Mouse (Mus musculus) CD4-positive, CD25-positive, alpha-beta regulatory T cell, adult 4 months (primary cell): ENCODE measurements around the gene Fam193a. TPM values are rescaled to one million over a fixed set of nuclear protein-coding genes. Genes with fewer than 3 reads are reported as not detected.

Source experiments
- ATAC-seq: one replicate; pipeline ENCODE4 v1.8.0; 2017
- polyA plus RNA-seq, 2 experiments: library from polyadenylated mRNA; unstranded; fragments of 100-300 nt; shearing (Covaris generic); gene quantifications; one replicate each; pipeline ENCODE4 v1.2.1; 2017

The Fam193a gene
- polyA plus RNA-seq, 2 experiments from 2014 or later = 16.5 to 18.3 TPM

DNA sequence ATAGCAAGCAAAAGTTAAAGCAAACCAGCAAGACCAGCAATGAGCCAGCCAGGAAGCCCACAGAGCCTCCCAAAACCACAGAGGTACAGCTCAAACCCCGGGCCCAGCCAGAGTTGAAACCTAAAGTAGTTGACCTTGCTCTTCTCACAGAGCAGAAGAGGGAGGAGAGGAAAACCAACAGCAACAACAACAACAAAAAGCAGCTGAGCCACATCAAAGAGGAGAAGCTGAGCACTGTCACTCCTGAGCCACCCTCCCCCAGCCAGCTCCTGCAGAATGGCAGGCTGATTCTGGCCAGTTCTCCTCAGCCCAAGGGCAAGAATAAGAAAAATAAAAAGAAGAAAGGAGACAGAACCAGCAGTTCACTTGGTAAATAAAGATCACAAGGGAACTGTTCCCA, 96.3 kb downstream of the Fam193a start:
- ATAC-seq = peak; percentile 69

- peak; percentile 49 for ATAC-seq
These were observed 96.9 kb downstream of the Fam193a start for GRCm38 (mm10) chr5:34466648-34467047.

DNA sequence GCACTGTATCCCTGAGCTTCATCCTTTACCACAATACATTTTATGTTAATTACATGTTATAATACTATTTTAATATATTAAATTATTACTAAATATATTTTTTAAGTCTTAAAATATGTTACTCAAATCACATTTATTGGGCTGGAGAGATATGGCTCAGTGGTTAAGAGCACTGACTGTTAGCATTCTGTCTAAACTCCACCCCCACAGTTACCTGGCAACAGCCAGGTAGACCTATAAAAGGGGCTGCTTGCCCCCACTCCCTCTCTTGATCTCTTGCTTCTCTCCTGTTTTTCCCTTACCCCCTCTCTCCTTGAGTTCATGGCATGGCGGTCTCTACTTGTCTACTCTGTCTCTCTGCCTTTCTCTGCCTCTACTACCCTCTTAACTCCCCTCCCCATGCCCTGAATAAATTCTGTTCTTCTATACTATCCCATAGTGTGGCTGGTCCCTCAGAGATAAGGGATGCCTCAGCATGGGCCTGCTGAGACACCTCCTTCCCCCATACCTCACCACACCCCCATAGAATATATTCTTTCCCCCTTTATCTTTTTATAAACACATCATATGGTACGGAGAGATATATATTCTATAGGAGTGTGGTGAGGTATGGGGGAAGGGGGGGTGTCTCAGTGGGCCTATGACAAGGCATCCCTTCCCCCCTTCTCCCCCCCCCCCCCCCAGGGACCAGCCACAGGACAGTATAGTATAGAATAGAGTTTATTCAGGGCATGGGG, 98.5 kb downstream of the Fam193a start:
- ATAC-seq = no peak

DNA sequence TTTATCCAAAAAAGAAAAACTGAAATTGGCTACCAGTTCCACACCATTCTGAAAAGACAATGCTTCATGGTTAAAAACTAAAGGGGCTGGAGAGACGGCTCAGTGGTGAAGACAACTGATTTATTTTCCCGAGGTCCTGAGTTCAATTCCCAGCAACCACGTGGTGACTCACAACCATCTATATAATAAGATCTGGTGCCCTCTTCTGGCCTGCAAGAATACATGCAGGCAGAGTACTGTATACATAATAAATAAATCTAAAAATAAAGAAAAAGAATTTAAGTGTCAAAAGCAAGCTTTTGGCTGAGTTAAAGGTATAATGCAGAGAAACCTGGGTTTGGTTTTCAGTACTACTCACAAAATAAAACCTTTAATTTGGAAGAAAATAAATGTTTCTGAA, 111.2 kb downstream of the Fam193a start:
- no peak for ATAC-seq

- no peak for ATAC-seq
These were observed 116.0 kb downstream of the Fam193a start for GRCm38 (mm10) chr5:34485731-34486130.

DNA sequence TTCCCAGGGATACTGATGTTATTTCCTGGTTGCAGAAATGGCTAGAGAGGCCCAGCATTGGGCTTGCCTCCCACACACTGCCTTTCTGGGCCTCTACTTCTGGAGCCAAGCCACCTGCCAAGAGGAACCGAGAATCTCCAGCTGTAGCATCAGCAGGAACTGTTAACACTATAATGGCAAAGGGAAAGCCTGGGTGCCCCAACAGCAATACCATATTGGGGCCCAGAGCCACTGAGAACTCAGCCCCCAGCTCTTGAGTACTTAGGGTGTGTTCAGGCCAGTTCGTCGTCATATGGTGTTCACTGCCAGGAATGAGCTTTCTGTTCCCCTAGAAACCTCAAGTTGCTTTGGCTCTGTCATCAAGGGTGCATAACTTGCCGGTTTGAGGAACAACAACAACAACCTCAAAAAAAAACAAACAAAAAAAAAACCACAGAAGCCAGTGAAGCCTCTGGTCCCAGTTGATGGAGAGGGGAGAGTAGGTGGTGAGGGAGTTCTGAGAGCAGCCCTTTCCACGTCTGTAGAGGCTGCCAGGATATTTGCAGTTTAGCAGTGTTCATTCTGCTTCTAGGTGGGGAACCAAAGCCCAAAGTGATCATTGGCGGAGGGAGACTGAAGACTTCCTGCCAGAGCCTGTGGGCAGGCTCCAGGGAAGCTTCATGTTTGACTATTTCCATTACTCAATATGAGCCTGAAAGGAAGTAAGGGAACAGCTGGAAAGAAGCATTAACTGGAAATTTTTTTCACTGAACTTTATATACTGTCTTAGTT, 117.8 kb downstream of the Fam193a start:
- no peak for ATAC-seq

- no peak for ATAC-seq
These were observed 119.1 kb downstream of the Fam193a start for GRCm38 (mm10) chr5:34488741-34489417.

DNA sequence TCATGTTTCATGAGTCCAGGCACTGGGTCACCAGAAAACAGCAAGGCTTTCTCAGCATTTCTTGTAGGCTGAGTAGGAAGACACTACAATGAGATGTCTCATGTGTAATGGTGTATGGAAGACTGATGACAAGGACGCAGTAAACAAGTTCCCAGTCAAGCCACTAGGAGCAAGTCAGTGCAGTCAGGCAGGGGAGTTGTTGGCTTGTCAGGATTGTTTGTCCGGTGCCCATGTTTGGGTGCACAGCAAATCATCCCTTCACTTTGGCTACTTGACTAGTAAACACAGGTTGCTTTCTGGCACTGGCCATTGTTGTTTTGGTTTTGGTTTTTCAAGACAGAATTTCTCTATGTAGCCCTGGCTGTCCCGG, 119.7 kb downstream of the Fam193a start:
- ATAC-seq = no peak

- no peak for ATAC-seq
These were observed 127.0 kb downstream of the Fam193a start for GRCm38 (mm10) chr5:34496745-34497144.

GRCm38 (mm10) chr5:34500886-34501285, 131.2 kb downstream of the Fam193a start:
- ATAC-seq = peak; percentile 60

DNA sequence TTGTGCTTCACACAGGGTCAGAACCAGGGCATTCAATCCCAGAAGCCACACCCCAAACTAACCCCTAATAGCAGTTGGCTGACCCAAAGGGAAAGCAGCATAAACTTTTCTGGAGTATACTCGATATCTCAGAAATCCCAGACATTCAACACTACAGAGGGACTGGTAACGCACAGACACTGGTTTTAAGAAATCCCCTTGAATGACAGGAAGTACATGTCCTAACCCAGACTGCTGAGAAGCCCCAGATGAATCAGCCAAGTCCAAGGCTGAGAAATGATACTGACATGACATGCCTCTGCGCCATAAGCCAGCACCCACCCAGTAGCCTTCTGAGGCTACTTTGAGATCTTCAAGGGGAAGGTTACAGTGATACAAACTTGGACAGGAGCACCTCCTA, 131.9 kb downstream of the Fam193a start:
- peak; percentile 81 for ATAC-seq

DNA sequence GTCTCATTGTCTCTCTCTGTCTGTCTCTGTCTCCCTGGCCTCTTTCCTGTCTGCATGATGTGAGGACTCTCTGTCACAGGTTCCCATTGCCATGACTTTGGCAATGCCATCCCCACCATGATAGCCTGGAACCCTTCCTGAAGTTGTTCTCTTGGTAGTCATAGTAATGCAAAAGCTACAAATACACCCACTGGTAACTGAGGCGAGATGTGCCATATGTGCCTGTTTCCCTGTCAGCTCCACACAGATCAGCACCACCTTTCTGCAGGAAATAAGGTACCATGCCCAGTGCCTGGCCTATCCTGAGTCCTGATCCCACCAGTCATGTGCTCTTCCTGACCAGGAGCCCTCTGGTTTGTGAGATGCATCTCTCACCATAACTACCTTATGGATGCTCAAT, 132.7 kb downstream of the Fam193a start:
- ATAC-seq = no peak

DNA sequence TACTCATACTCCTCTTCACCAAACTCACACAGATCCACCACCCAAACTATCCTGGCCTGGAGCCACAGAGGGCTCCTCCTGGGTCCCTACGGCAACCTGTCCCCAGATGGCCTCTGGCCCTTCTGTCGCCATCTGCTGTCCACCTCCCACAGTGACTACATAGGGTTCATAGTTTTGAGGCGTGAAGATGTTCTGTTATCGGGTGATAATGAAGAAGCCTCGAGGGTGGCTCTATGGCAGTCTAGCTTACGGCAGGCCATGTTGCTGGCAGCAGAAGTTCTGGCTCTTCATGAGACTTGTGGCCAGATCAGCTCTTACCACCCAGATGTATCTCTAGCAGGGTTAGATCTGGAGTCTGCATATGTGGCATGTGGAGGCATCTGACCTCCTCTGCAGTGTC, 133.1 kb downstream of the Fam193a start:
- no peak for ATAC-seq

DNA sequence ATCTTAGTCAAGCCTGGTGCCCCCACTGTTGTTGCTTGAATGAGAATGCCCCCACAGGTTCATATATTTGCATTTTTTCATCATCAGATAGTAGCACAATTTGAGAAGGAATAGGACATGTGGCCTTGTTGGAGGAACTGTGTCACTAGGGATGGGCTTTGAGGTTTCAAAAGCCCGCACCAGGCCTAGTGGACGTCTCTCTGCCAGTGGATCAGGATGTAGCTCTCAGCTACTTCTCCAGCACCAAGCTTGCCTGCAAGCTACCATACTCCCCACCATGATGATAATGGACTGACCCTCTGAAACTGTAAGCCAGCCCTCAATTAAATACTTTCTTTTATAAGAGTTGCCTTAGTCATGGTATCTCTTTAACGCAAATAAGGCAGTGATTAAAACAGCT, 142.8 kb downstream of the Fam193a start:
- ATAC-seq = no peak

GRCm38 (mm10) chr5:34513466-34514217, 143.9 kb downstream of the Fam193a start, which contains the start of gene Tnip2:
TSS of gene Tnip2 (minus strand) at chr5:34513991.
- peak; percentile 95 for ATAC-seq

GRCm38 (mm10) chr5:34514218-34514566, 144.5 kb downstream of the Fam193a start:
- peak; percentile 51 for ATAC-seq

GRCm38 (mm10) chr5:34515096-34515495, 145.4 kb downstream of the Fam193a start:
- no peak for ATAC-seq

DNA sequence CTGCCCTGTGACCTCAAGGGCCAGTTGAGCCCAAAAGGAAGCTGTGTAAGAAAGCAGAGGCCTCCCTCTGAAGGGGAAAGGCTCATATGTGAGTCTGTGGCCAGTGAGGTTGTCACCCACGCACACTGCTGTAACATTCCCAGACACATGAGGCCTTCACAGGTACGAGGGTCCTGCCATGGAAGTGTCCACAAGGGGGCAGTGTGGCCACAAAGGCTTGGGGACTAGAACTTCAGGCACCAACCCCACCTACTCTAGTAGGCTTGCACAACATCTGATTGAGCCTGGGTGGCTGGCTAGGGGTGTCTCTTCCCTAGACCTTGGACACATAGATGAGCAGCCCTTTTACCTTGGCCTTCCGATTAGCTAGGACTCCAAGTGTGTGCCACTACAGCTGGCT, 148.2 kb downstream of the Fam193a start:
- ATAC-seq = peak; percentile 24

- ATAC-seq = no peak
These were observed 149.7 kb downstream of the Fam193a start for GRCm38 (mm10) chr5:34519389-34519910.

DNA sequence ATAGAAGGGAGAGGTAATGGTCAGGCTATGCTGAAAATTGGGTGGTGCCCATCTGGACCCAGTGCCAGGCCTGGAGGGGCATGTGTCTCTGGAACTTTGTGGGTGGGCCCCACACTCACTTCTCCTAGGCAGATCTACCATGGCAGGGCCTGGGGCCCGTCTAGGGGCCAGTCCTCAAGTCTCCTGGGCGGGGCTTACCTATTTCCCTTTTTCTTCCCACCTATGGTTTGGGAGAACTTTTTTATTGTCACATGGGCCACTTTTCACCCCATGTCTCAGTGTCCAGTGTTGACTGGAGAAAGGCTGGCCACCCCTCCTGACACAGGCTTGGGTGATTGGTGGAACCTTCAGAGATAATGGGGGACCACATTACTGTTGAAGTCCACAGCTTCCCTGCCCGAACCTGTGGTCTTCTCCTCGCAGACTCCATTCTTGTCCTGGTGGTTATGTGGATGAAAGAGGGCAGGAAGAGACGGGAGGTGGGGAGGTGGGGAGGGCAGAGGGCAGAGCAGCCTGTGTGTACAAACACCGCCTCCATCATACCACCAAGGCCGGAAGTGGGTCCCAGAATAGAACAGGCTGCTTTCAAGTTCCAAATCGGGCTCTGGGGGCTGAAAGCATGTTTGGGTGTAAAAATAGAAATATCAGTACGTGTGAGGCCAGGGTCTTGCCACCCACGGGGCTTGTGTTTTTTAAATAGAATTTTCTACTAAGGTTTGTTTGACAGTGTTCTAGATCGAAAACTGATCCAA, 150.9 kb downstream of the Fam193a start:
- peak; percentile 72 for ATAC-seq

DNA sequence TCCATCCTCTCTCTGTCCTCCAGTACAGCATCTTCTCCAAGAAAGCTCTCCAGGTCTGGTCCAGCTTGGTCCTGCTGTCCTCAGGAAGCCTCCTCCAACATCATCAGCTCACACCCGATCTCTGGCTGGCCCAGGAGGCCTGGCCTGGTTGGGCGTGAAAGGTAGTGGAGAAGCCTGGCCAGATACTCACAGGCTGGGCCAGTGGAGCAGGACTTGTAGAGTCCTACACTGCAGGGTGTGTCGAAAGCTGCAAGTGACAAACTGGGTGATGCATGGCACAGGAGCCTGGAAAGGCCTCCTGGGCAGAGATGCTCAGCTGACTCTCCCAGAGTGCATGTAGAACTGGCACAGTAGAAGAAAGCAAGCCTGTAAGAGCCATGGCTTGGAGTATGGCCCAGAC, 151.6 kb downstream of the Fam193a start:
- no peak for ATAC-seq

GRCm38 (mm10) chr5:34523958-34524485, 154.3 kb downstream of the Fam193a start:
- no peak for ATAC-seq
